Mouse (Mus musculus): ENCODE results near the gene Ubn1.

- no peak for TF ChIP-seq CTCF (IDR thresholded peaks at IDR 0.05; ENCODE audit: borderline replicate concordance, insufficient read depth, low read depth, low read length)
- TF ChIP-seq POLR2A (IDR thresholded peaks at IDR 0.05; ENCODE audit: borderline replicate concordance, insufficient read depth, low read length), result no peak
Measured at GRCm38 (mm10) chr16:5063472-5063871, 13.6 kb downstream of the Ubn1 start.

Measured in cerebellum, adult 2 months (tissue).